Mouse (Mus musculus) lung, postnatal 0 days (tissue): Measurements from ENCODE around the gene Slc9a5.
A peak's percentile ranks its signal among the peaks of the same experiment; 100 is the strongest.

Source experiments
- CTCF ChIP-seq: IDR thresholded peaks from 2 replicates; pipeline ENCODE4 v1.5.1; 2016; ENCODE audit warnings: antibody characterized with exemption, mild to moderate bottlenecking
- EP300 ChIP-seq: IDR thresholded peaks from 2 replicates; pipeline ENCODE4 v1.6.1; 2016; ENCODE audit warnings: antibody characterized with exemption, mild to moderate bottlenecking, control low read depth

DNA sequence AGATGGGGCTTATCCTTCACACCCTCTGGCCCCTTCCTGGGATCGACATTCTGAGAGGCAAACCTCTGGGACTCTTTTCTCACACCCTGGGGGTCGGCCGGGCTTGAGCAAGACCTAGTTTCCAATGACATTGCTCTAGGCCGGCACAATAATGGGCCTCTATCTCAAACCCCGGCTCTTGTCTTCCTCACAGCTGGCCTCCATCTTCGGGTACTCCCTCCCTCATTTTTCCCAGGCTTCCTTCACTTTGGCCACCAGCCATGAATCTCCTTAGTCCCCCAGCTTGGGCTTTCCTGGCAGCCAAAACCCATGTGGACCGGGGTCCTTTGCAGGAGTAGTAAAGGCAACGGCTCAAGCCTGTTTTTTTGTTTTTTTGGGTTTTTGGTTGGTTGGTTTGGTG, 7.2 kb upstream of the Slc9a5 start:
- TF ChIP-seq EP300 = peak; percentile 90
- TF ChIP-seq CTCF = no peak
